Mouse (Mus musculus) spleen, embryonic (tissue): ENCODE measurements at regions not wholly inside any gene's neighbourhood (a gene's known extent, or its start where the extent isn't known, plus 50 kb on each side); places are given as distances from the start of the nearest gene placed in this dataset.
"Not testable (repeated sequence)": the region's sequence is repeated elsewhere in the genome, so short reads cannot be mapped to it uniquely, and the experiment has no call there.

Experiments
- CTCF ChIA-PET: fragments of 350-600 bp; sonication (Branson Sonifier 250); formaldehyde crosslinking; loops from one replicate; lab custom pipeline; 2022; lab: Charles Lee

DNA sequence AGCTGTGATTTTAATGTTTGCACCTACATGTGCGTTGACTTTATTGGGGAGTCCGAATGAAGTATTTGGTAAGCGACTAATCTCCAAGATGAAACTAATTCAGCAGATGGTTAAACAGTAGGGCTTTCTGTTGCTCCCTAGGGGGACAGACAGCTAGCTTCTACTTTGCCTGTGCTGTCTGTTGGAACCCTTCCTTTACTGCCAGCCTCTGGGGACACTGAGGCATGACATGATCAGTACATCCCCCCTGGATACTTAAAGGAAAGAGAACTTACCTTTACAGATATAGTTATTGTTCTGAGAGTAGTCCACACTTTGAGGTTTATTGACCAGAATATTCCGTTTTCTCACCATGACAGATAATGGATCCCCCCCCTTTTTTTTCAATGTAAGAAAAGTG lies 289.8 kb upstream of the Ift57 start:
- CTCF ChIA-PET, result no interaction called here

DNA sequence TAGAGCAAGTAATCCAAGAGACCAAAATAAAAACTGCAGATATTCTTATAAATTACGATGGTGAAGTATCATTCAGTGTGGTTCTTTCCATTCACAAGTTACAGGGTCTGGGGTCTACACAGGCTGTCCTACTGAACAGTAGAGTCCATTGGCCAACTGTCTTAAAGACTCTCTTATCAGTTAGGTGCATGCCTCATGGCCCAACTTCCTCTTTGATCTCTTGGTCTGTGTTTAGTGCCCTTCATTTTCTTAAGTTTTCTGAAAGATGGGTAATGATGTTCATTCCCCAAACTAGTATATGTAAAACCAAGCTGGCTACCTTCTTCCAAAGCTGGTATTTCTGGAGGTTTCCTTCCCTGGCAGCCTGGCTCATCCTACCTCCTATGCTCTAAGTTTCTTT lies 268.7 kb upstream of the Ift57 start:
- CTCF ChIA-PET, result no interaction called here

DNA sequence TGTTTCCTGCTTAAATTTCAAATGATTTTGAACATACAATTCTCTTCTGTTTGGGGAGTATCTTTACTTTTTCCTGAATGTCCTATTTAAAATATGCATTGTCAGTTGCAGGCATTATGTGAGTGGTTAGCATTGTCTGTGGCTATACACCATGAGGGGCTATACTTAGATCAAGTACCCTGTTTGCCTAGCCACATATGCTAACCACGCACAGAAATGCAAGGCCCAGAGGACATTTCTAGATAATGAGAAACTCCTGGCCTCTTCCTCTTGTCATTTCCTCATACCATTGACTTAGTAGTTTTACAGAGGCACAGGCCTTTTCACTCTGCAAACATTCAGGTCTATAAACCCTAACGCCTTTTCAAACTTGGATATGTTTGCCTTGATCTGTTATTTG lies 267.1 kb upstream of the Ift57 start:
- CTCF ChIA-PET, result no interaction called here

DNA sequence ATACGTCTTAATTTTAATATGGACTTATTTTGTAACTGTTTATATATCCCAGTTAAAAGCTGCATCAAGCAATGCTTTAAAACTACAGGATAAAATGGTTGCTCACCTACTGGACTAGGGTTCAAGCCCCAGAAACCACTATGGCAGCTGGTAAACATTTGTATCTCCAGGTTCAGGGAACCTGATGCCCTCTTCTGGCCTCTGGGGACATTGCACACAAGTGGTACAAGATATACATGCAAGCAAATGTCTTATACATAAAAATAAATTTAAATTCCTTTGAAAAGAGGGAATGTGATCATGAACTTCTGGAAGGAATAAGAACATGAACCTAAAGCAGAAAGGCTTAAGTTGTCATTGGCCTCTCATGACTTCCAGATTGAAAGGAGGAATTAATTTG lies 257.8 kb upstream of the Ift57 start:
- CTCF ChIA-PET, result interaction anchor here (0.6 to 0.7 kb wide), 2 partner anchors 417 to 1247 kb away, joined by 4 to 5 read pairs; no protein-coding TSS in a partner anchor

DNA sequence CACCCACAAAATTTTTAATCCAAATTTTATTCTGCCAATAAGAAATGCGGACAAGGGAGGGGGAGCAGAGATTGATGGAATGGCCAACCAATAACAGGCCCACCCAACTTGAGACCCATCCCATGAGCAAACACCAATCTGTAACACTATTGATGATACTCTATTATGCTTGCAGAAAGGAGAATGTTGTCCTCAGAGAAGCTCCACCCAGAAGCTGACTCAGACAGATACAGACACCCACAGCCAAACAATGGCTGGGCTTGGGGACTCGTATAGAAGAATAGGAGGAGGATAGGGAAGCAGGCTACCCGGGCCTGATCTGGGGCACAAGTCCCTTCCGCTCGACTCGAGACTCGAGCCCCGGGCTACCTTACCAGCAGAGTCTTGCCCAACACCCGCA lies 251.7 kb upstream of the Ift57 start:
- CTCF ChIA-PET, result not testable (repeated sequence)

DNA sequence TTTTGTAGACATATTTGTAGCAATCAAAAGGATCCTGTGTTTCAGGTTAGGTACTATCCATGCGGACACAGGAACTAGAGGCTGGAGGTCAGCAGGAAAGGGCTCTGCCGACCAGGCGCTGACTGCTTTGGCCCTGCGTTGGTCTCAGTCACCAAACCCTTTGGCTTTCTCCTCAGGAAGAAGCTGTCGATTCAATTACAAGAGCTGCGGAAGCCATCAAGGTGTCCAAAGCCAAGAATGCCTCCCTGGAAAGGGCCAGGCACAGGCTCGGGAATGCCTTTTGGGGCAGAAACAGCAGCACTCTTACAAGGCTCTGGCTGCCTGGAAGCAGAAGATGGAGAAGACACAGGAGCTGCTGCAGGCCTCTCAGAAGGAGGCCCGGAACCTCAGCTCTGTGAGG lies 205.2 kb upstream of the Ift57 start:
- CTCF ChIA-PET, result no interaction called here

DNA sequence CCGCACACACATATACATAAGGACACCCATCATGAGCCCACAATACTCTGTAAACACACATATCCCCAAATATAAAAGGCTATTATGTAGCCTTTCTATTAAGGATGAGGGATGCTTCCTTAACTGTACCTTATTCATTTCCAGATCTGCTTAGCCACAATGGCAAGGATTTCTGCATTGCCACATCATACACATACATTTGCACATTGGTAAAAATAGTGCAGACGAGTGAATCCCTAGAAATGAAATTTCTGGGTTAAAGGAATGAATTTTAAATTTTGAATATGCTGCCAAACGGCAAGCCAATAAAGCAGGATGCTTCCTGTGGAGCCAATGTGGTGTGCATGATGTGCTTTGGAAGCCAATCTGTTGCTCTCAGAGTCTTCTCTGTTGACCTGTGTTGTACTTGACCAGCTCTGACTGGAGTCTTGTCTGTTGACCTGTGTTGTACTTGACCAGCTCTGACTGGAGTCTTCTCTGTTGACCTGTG lies 201.5 kb upstream of the Ift57 start:
- CTCF ChIA-PET, result no interaction called here

DNA sequence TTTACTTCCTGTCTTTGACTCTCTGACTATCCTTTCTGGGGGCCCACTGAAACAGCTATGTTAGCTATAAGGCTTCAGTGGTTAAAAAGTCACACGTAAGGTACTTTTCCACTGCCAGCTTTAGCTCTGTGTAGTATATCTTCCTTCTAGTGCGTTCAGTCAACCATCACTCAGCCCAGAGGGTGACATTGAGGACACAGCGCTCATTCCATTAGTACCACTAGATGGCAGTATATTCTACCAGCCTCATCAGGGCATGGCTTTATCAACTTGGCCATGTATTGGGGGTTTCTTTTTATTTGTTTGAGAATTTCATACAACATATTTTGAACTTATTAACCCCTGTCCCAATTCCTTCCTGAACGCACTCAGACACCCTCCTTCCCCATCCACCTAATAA lies 198.2 kb upstream of the Ift57 start:
- CTCF ChIA-PET, result no interaction called here

DNA sequence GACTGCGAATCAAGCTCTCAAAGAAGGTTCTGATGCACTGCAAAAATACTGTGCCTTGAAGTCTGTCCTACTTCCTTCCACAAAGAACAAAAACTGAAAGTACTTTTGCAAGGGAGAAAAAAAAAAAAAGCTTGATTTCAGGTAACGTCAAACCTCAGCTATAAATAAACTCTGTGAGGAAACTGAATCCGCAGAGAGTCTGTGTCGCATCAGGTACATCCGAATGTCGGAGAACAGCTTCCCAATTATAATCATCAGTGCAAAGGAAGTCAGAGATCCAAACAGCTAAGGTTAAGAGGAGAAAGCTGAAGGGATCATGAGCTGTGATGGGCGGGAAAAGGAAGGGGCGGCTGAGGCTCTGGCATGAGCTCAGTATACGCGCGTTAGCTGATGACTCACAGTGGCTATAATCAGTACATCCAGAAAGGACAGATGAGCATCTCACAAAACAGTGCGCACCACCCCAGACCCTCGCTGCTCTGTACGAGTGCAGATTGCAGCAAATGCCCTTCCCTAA lies 195.1 kb upstream of the Ift57 start:
- CTCF ChIA-PET, result no interaction called here

DNA sequence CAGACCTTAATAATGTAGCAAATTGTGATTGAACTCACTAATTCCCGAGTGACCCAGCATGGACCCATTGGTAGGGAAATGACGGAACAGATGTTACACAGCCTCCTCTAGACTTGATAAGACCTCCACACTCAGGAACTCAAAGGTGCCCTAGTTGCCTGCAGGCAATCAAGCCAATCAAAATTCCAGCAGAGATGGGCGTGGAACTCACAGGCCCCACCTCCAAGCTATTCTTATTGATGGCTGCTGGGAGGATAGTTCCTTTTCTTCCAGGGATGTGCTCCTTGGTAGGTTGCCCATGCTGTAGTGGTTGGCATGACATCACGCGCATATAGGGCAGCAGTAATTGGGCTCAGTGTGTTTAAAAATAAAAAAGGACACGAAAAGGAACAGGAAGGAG lies 194.4 kb upstream of the Ift57 start:
- CTCF ChIA-PET, result no interaction called here

DNA sequence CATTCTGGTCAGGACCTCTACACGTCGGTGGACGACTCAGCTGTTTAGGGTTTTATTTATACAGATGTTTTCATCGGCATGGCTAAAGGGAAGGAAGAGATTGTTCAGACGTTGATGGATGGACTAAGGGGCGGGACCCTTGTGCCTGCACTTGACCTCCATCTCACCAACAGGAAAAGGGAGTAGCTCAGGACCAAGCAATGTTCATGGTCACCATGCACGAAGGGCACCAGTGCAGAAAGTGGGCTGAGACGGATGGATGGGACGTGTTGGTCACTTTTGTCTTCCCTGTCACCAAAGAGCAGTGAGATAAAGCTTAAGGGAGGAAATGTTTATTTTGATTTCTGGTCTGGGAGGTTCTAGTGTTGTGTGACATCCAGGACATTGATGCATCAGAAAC lies 193.8 kb upstream of the Ift57 start:
- CTCF ChIA-PET, result no interaction called here

DNA sequence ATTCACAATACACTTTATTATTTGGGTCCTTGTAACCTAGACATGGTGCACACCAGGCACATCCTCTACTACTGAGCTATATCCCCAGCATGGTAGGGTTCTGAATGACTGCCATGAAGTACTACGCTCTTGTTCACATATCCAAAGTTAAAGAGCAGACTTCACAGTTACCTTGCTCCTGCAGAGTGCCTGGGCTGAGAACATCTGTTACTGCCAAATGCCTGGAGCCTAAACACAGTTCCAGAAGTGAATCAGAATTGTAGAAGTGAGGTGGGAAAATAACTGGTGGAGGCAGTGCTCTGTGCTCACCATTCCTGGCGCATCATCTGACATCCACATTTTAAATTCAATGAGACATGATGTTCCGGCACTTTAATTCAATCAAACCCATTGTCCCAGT lies 180.2 kb upstream of the Ift57 start:
- CTCF ChIA-PET, result no interaction called here

DNA sequence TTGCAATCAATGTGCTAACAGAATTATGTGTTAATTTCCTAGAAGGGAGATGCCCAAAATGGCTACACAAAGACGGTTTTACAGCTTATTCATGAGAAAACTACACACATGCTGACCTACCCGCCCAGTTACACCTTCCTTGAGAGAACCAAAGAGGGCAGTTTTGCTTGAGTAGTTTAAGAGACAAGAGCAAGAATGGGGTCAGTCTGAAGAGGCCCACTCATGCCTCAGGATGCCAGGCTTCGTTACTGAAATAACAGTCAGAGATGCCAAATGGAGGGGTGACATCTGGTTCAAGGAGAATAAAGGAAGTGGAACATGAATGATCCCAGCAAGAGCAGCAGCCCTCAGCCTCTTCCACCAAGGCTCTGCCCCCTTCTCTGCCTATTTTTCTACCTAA lies 178.6 kb upstream of the Ift57 start:
- CTCF ChIA-PET, result no interaction called here

DNA sequence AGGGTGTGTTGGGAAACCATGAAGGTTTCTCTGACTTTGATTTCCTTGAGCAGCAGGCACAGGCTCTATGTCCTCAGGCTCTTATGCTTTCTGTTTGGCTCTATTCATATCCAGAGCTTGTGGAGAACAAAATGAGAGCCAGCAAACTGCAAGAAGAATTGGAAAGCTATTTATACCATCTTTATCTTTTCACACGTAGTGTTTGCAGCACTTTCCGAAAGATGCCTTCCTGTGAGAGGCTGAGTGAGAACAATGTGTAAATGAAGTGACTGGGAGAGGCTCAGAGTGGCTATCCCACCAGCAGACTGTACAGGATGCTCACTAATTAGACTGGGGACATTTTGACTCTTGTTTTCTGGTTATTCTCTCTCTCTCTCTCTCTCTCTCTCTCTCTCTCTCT lies 177.3 kb upstream of the Ift57 start:
- CTCF ChIA-PET, result no interaction called here

DNA sequence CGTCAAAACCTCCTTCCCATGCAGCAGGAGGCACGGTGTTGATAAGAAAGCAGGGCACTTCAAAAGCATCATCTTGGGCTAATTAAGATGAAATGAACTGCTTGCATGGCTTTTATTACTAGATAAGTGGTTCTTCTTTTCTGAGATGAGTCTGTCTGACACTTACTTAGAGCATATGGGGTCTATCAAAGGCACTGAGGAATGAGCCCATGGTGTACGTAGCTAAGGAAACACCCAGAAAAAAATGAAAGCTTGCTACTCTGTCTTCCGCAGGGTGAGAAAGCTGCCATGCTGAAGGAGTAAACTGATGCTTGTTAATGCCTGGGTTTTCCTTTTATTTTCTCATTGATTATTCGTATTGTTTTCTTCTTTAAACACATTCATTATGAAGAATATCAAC lies 176.5 kb upstream of the Ift57 start:
- CTCF ChIA-PET, result no interaction called here

DNA sequence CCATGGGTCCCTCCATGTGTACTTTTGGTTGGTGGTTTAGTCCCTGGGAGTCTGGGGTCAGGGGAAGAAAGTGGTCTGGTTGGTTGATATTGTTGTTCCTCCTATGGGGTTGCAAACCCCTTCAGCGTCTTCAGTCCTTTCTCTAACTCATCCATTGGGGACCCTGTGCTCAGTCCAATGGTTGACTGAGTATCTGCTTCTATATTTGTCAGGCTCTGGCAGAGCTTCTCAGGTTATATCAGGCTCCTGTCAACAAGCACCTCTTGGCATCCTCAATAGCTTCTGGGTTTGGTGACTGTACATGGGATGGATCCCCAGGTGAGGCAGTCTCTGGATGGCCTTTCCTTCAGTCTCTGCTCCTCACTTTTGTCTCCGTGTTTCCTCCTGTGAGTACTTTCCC lies 170.4 kb upstream of the Ift57 start:
- CTCF ChIA-PET, result not testable (repeated sequence)

DNA sequence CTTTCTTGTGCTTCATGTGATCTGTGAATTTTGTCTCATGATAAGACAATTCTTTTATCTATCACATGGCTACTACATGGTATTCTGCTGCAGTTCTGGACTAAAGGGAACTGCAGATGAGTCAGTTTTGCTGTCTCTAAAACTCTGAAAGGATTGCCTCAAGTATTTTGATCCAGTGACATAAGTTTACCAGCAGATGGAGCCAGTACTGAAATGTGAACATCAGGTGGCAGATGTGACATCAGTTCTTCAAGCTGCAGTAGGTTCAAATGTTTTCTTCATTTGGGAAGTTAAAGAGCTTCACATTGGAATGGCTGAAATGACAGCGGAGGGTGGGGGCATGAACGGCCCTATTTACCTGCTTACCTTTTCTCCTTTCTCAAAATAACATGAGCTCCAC lies 170.0 kb upstream of the Ift57 start:
- CTCF ChIA-PET, result no interaction called here

DNA sequence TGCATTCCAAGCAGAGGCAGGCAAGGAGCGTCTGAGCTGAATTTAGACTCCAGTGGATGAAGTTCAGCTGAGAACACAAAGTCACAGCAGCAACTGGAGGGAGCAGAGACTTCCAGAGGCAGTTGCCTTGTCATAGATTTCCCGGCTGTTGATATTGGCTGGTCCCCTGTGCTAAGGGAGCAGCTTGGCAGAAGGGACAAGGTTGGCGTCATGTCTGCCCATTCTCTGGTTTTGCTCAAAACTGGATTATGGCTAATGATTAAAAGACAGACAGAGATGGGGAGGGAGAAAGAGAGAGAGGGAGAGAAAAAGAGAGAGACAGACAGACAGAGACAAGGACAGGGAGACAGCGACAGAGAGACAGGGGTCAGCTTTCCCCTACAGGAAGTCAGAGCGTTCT lies 169.0 kb upstream of the Ift57 start:
- CTCF ChIA-PET, result no interaction called here

DNA sequence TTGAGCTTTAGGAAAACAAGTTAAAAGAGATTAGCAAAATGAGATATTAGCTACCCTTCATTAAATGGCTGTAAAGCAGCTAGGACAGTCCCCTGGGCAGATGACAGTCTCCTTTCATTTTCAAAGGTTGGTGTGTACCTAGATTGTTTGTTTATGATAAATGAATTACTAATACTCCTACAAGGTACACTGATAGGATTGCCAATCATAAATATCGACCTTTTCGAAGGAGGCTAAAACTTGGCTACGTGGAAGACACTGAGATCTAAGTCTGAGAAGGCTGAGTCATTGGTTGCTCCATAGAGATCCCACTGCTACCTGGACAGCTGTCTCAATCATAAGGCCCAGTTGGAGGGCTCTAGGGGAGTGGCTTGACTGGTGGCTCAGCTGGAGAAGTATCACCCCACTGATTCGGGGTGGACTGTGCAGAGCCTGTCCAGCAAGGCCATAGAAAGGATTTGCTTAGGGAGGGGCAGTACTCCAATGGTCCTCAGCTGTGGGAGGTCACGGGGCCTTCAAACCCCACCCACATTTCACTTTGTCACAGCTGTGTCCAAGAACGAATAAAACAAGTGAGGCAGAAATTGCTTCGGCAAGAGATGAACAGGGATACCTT lies 166.9 kb upstream of the Ift57 start:
- CTCF ChIA-PET, result interaction anchor here (0.7 kb wide), 1 partner anchor 516 kb away, joined by 10 read pairs; no protein-coding TSS in a partner anchor

DNA sequence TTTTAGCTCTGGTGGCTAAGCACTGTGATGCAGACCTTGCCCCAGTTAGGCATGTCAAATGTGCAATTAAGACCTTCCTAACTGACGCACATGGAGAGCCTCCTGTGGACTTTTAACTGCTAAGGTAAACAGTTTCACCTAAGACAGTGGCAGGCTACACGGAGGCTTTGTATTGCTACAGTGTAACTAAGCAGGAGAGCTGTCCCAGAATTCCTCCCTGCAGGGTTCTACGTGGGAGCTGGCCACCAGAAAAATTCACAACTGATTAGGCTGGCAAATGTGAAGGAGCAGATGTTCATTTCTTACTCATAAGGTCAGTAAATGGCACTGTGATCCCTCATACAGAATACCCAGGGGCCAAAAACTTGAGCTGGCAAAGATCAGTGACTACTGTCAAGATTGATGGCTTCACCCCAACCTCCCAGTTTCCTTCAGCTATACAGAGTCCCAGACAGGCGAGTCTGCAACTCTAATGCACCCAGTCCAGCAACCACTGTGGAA lies 165.5 kb upstream of the Ift57 start:
- CTCF ChIA-PET, result no interaction called here

DNA sequence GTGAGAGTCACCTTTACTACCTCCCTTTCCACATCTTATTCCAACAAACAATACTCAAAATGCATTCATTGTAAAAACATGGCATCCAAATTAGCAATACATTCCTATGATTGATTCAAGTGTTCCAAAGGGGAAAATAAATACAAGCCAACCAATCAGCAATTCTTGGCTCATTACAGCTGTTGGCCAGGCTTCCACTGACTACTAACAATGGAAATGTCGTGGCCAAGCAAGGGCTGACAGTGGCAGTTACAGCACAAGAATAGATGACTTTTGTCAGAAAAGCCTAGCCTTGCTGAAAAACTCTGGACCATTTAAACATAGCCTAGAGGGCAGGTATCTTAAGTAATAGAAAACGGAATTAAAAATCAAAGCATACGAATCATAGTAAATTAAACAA lies 148.8 kb upstream of the Ift57 start:
- CTCF ChIA-PET, result no interaction called here

DNA sequence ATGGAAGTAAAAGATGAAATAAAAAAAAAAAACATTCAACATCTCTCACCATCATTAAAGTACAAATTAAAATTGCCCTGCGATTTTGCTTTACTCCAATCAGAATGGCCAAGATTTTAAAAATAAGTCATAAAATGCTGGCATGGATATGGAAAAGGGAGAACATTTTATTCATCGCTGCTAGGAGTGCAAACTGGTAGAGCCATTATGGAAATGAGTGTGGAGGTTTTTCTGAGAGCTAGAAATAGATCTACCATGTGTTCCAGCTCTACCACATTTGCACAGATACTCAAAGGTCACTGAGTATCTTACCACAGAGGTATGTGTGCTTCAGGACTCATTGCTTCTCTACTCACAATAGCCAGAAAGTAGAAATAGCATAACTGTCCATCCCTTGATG lies 129.0 kb upstream of the Ift57 start:
- CTCF ChIA-PET, result no interaction called here

DNA sequence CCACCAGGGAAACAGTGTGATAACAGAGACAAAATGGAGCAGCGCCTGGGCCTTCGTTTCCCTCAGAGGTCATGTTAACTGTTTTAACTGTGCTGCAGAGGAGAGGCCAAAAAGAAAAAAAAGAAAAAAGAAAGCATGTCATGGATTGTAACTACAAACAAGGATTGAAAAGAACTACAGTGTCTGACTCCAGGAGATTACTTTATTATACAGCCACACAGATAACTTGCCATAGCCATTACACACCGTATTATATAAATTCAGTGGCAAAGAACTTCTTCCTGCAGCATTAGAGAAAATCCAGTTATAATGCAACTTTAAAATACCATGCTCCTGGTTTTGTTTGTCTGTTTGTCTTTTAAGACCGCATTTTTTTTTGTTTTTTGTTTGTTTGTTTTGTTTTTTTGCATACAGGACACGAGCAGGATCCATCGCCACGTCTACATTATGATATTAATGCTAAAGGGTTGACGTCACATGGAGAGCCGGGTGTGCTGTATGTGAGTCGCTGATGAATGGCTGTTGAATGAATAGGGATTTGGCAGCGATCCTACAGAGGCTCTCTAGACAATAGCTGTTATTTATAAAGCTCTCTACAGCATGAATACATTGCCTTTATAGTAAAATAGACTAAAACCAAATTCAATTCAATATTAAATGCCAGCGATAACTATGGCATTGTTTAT lies 126.4 kb upstream of the Ift57 start:
- CTCF ChIA-PET, result interaction anchor here (0.6 kb wide), 1 partner anchor 89 kb away, joined by 8 read pairs; no protein-coding TSS in a partner anchor
